Comparison of ENCODE assay signal across 9 mouse cellular contexts in genomic region chr19:15838327-15838726, GRCm38 (mm10).
DNase-seq lines count a peak whose midpoint lies in the region; TF ChIP-seq lines count a peak whose summit lies in the region.
"Had no signal": no experiment of that assay in that cellular context is flagged by ENCODE, and none has a peak within 500 bp of the region (broad histone marks: within the 10 kb centered on the region; RNA-seq: fewer than 3 reads in every experiment).

No protein-coding gene starts in this region.

- no peaks in the 10 kb centered on the region for H3K27me3 ChIP-seq in CH12.LX (replicated peaks)
- H3K27me3 ChIP-seq in limb, embryonic 10.5 days (ENCODE audit: low read depth, poor library complexity, severe bottlenecking), result 0 out of 2 replicates have a peak, but pooled peaks cover 9% of the 10 kb centered on the region

- no peak for TF ChIP-seq RAD21 in CH12.LX (IDR thresholded peaks at IDR 0.05; ENCODE audit: low read depth, low read length)

- TF ChIP-seq POLR2A in CH12.LX (IDR thresholded peaks at IDR 0.05; ENCODE audit: low read depth, low read length), result no peak
- no peak for TF ChIP-seq POLR2A in brain, embryonic 14.5 days (IDR thresholded peaks at IDR 0.05; ENCODE audit: borderline replicate concordance, extremely low read depth, insufficient read depth, insufficient read length, poor library complexity, severe bottlenecking)

- H3K4me2 ChIP-seq in CH12.LX (ENCODE audit: insufficient read depth, low read depth, poor library complexity, severe bottlenecking), result no peak overlapping the region

- no peak for TF ChIP-seq CTCF in layer of hippocampus, adult 2 months (conservative IDR thresholded peaks at IDR 0.05)
- no peak for TF ChIP-seq CTCF in CH12.LX (conservative IDR thresholded peaks at IDR 0.05 in 1 of 2, IDR thresholded peaks at IDR 0.05 in 1 of 2; ENCODE audit: low read depth in 2 of 2, low read length in 2 of 2)
- no peak for TF ChIP-seq CTCF in brain, embryonic 14.5 days (IDR thresholded peaks at IDR 0.05; ENCODE audit: borderline replicate concordance, extremely low read depth, insufficient read depth, insufficient read length)

- no peak overlapping the region for H3K4me3 ChIP-seq in layer of hippocampus, adult 2 months
- no peak overlapping the region for H3K4me3 ChIP-seq in CH12.LX (replicated peaks in 1 of 3; ENCODE audit: low read depth in 2 of 3, low read length in 2 of 3, poor library complexity in 1 of 3)
- no peak overlapping the region for H3K4me3 ChIP-seq in limb, embryonic 10.5 days

- dilution Hi-C loops in CH12.LX (cut with MboI; ENCODE audit: extremely low pct_ligation_motif_present, extremely low pct_unique_long_range_greater_than_20kb, low sequenced_read_pairs), result no loop called here

- no peaks in the 10 kb centered on the region for H3K9me3 ChIP-seq in CH12.LX (replicated peaks; ENCODE audit: low read length)
- H3K9me3 ChIP-seq in limb, embryonic 10.5 days (replicated peaks), result no peaks in the 10 kb centered on the region

- TF ChIP-seq EP300 in CH12.LX (IDR thresholded peaks at IDR 0.05; ENCODE audit: low read length), result no peak

- H3K79me2 ChIP-seq in CH12.LX (replicated peaks; ENCODE audit: control insufficient read depth, extremely low read depth, insufficient read depth, poor library complexity, severe bottlenecking), result no peaks in the 10 kb centered on the region

- no peaks in the 10 kb centered on the region for H3K36me3 ChIP-seq in CH12.LX (replicated peaks in 1 of 2; ENCODE audit: control insufficient read depth in 1 of 2, insufficient read depth in 1 of 2, low read length in 1 of 2)
- no peaks in the 10 kb centered on the region for H3K36me3 ChIP-seq in limb, embryonic 10.5 days
- H3K36me3 ChIP-seq: G1E had no signal

- WGBS in limb, embryonic 10.5 days, result 38% methylated on average over 5 of the region's 5 CpGs

- peak overlapping the region; percentile 60; the same call in 1 of the 2 replicates for H3K27ac ChIP-seq in layer of hippocampus, adult 2 months
- H3K27ac ChIP-seq in CH12.LX (ENCODE audit: insufficient read depth, low read depth), result no peak overlapping the region
- peak overlapping the region; percentile 53; the same call in 1 of the 2 replicates for H3K27ac ChIP-seq in limb, embryonic 10.5 days

- DNase-seq in layer of hippocampus, adult 2 months (ENCODE audit: low spot score in 2 of 2), result peak; percentile 11 to 18
- DNase-seq in layer of hippocampus, adult 11-12 months (ENCODE audit: low spot score), result no peak
- peak; percentile 32 for DNase-seq in CH12.LX (ENCODE audit: extremely low read depth)
- peak; percentile 69 for DNase-seq in brain, embryonic 14.5 days (ENCODE audit: low read depth)
- no peak for DNase-seq in limb, embryonic 10.5 days (ENCODE audit: low spot score)
- no peak for DNase-seq in kidney, adult 8-10 months
- DNase-seq in adrenal gland, postnatal 10 days, result no peak
- DNase-seq: thymus, postnatal 36 days had no signal

- H3K4me1 ChIP-seq in CH12.LX (ENCODE audit: control insufficient read depth in 1 of 2, insufficient read depth in 2 of 2), result peaks cover 5 to 31% of the 10 kb centered on the region in 2 experiments; a peak in 3 of 4 replicates
- peaks cover 30% of the 10 kb centered on the region for H3K4me1 ChIP-seq in limb, embryonic 10.5 days

- in situ Hi-C loops in CH12.LX (cut with MboI; ENCODE audit: low pct_ligation_motif_present, low pct_unique_long_range_greater_than_20kb, low sequenced_read_pairs), result no loop called here

- H3K9ac ChIP-seq in CH12.LX (ENCODE audit: insufficient read depth, low read depth), result no peak overlapping the region

TF ChIP-seq in CH12.LX, 34 proteins besides CTCF, POLR2A, EP300 and RAD21:
- TF ChIP-seq TCF12 (IDR thresholded peaks at IDR 0.05; ENCODE audit: low read depth, low read length), result no peak

Comparison
In these comparisons a context has a peak if more than half of its experiments do, and no peak if none do; other contexts are left out.
1. DNase-seq: peak in layer of hippocampus, adult 2 months (2 of 2), CH12.LX (single experiment) and brain, embryonic 14.5 days (single experiment); none in layer of hippocampus, adult 11-12 months (single experiment), limb, embryonic 10.5 days (single experiment), kidney, adult 8-10 months (0 of 2) and adrenal gland, postnatal 10 days (single experiment).